Mouse (Mus musculus): ENCODE results near the gene Klf2. TPM values are rescaled to one million over a fixed set of nuclear protein-coding genes. Genes with fewer than 3 reads are reported as not detected.

Gene Klf2
- total RNA-seq, 2 experiments from 2014 or later = 19.1 to 24.1 TPM

- DNase-seq = no peak
- intact Hi-C loops (cut with DNase I; ENCODE audit: low total_unique reads) = no loop called here
Observed at GRCm38 (mm10) chr8:72324036-72324706, 5.3 kb downstream of the Klf2 start.

- no peak for DNase-seq
- intact Hi-C loops (cut with DNase I; ENCODE audit: low total_unique reads) = no loop called here
Observed at GRCm38 (mm10) chr8:72324708-72325107, 5.9 kb downstream of the Klf2 start.

GRCm38 (mm10) chr8:72329116-72329515, 10.3 kb downstream of the Klf2 start:
- no peak for DNase-seq
- intact Hi-C loops (cut with DNase I; ENCODE audit: low total_unique reads) = no loop called here

- intact Hi-C loops (cut with DNase I; ENCODE audit: low total_unique reads) = no loop called here
- DNase-seq = no peak
Observed at GRCm38 (mm10) chr8:72330806-72331516, 12.1 kb downstream of the Klf2 start.

GRCm38 (mm10) chr8:72331631-72332030, 12.8 kb downstream of the Klf2 start:
- DNase-seq = no peak
- intact Hi-C loops (cut with DNase I; ENCODE audit: low total_unique reads) = no loop called here

- no peak for DNase-seq
- intact Hi-C loops (cut with DNase I; ENCODE audit: low total_unique reads) = no loop called here
Observed at GRCm38 (mm10) chr8:72333429-72334143, 14.8 kb downstream of the Klf2 start.

GRCm38 (mm10) chr8:72334144-72334641, 15.4 kb downstream of the Klf2 start:
- DNase-seq = no peak
- intact Hi-C loops (cut with DNase I; ENCODE audit: low total_unique reads) = no loop called here

GRCm38 (mm10) chr8:72336273-72336672, 17.4 kb downstream of the Klf2 start:
- intact Hi-C loops (cut with DNase I; ENCODE audit: low total_unique reads) = no loop called here
- no peak for DNase-seq

GRCm38 (mm10) chr8:72337034-72337433, 18.2 kb downstream of the Klf2 start:
- intact Hi-C loops (cut with DNase I; ENCODE audit: low total_unique reads) = no loop called here
- no peak for DNase-seq

- DNase-seq = no peak
- intact Hi-C loops (cut with DNase I; ENCODE audit: low total_unique reads) = no loop called here
Observed at GRCm38 (mm10) chr8:72342556-72343300, 23.9 kb downstream of the Klf2 start.

- no peak for DNase-seq
- intact Hi-C loops (cut with DNase I; ENCODE audit: low total_unique reads) = no loop called here
Observed at GRCm38 (mm10) chr8:72343725-72344124, 24.9 kb downstream of the Klf2 start.

- no peak for DNase-seq
- intact Hi-C loops (cut with DNase I; ENCODE audit: low total_unique reads) = no loop called here
Observed at GRCm38 (mm10) chr8:72347553-72347952, 28.7 kb downstream of the Klf2 start.

GRCm38 (mm10) chr8:72348114-72348513, 29.3 kb downstream of the Klf2 start:
- intact Hi-C loops (cut with DNase I; ENCODE audit: low total_unique reads) = no loop called here
- no peak for DNase-seq

GRCm38 (mm10) chr8:72348956-72349355, 30.1 kb downstream of the Klf2 start:
- intact Hi-C loops (cut with DNase I; ENCODE audit: low total_unique reads) = no loop called here
- DNase-seq = no peak

- DNase-seq = no peak
- intact Hi-C loops (cut with DNase I; ENCODE audit: low total_unique reads) = no loop called here
Observed at GRCm38 (mm10) chr8:72349838-72350237, 31.0 kb downstream of the Klf2 start.

GRCm38 (mm10) chr8:72350727-72351126, 31.9 kb downstream of the Klf2 start:
- intact Hi-C loops (cut with DNase I; ENCODE audit: low total_unique reads) = no loop called here
- no peak for DNase-seq

GRCm38 (mm10) chr8:72351405-72352005, 32.7 kb downstream of the Klf2 start:
- no peak for DNase-seq
- intact Hi-C loops (cut with DNase I; ENCODE audit: low total_unique reads) = no loop called here

- intact Hi-C loops (cut with DNase I; ENCODE audit: low total_unique reads) = no loop called here
- no peak for DNase-seq
Observed at GRCm38 (mm10) chr8:72352951-72353699, 34.3 kb downstream of the Klf2 start.

GRCm38 (mm10) chr8:72353700-72354045, 34.8 kb downstream of the Klf2 start:
- DNase-seq = no peak
- intact Hi-C loops (cut with DNase I; ENCODE audit: low total_unique reads) = no loop called here
